9 mouse cellular contexts compared by ENCODE assay signal in genomic region chr6:86830738-86831500, GRCm38 (mm10). TPM values are rescaled to one million over a fixed set of nuclear protein-coding genes. Genes with fewer than 3 reads are reported as not detected.
DNase-seq lines count a peak whose midpoint lies in the region; ATAC-seq and TF ChIP-seq lines count a peak whose summit lies in the region.
"Had no signal": no experiment of that assay in that cellular context is flagged by ENCODE, and none has a peak within 500 bp of the region (broad histone marks: within the 10 kb centered on the region; RNA-seq: fewer than 3 reads in every experiment).

No protein-coding gene starts in this region.

- peak overlapping the region; percentile 98 for H3K27ac ChIP-seq in brown adipose tissue, adult 24 weeks (replicated peaks; ENCODE audit: low read depth, low read length)
- peak overlapping the region; percentile 55 for H3K27ac ChIP-seq in intestine, embryonic 14.5 days (ENCODE audit: low read depth)
- no peak overlapping the region for H3K27ac ChIP-seq in left cerebral cortex, adult 2 months
- H3K27ac ChIP-seq: limb, embryonic 12.5 days had no signal

- 50% methylated on average over 10 of the region's 10 CpGs for WGBS in intestine, embryonic 14.5 days

- no peaks in the 10 kb centered on the region for H3K27me3 ChIP-seq in intestine, embryonic 14.5 days (replicated peaks; ENCODE audit: control insufficient read depth, insufficient read depth, low read length)
- H3K27me3 ChIP-seq: limb, embryonic 12.5 days; Patski had no signal

- 0 out of 2 replicates have a peak, but pooled peaks have one; percentile 58 for ATAC-seq in intestine, embryonic 14.5 days (replicated peaks; ENCODE audit: low FRiP score, low TSS enrichment, low read depth)
- no peak for ATAC-seq in granulocyte monocyte progenitor cell, adult 5-6 weeks (replicated peaks; ENCODE audit: poor library complexity, severe bottlenecking)
- ATAC-seq: Patski had no signal

- intact Hi-C loops in left cerebral cortex, adult 2 months (cut with DNase I), result no loop called here

- no peaks in the 10 kb centered on the region for H3K9me3 ChIP-seq in intestine, embryonic 14.5 days (ENCODE audit: control insufficient read depth, low read length)
- H3K9me3 ChIP-seq: limb, embryonic 12.5 days had no signal

- DNase-seq in gastrocnemius, postnatal 25 days, result peak; percentile 63
- no peak for DNase-seq in intestine, embryonic 14.5 days (ENCODE audit: low spot score)
- peak; percentile 81 for DNase-seq in lung, postnatal 10 days
- DNase-seq in thymus, postnatal 25 days, result no peak
- no peak for DNase-seq in left cerebral cortex, adult 2 months (ENCODE audit: extremely low spot score in 1 of 2, low spot score in 2 of 2)

- no peak overlapping the region for H3K4me2 ChIP-seq in intestine, embryonic 14.5 days (ENCODE audit: low read length)
- H3K4me2 ChIP-seq: limb, embryonic 12.5 days had no signal

- no peaks in the 10 kb centered on the region for H3K36me3 ChIP-seq in intestine, embryonic 14.5 days (ENCODE audit: control insufficient read depth, insufficient read depth, low read length)
- H3K36me3 ChIP-seq: limb, embryonic 12.5 days had no signal

- no peak overlapping the region for H3K4me3 ChIP-seq in brown adipose tissue, adult 24 weeks (ENCODE audit: insufficient read depth, low read depth, low read length)
- no peak overlapping the region for H3K4me3 ChIP-seq in intestine, embryonic 14.5 days (ENCODE audit: low read depth, low read length)
- no peak overlapping the region for H3K4me3 ChIP-seq in left cerebral cortex, adult 2 months
- H3K4me3 ChIP-seq: limb, embryonic 12.5 days had no signal

- no peak overlapping the region for H3K9ac ChIP-seq in intestine, embryonic 14.5 days (ENCODE audit: low read length)
- H3K9ac ChIP-seq: limb, embryonic 12.5 days had no signal

- H3K4me1 ChIP-seq in brown adipose tissue, adult 24 weeks (ENCODE audit: control insufficient read depth, insufficient read depth, insufficient read length, low read length), result peaks cover 14% of the 10 kb centered on the region
- peaks cover 7% of the 10 kb centered on the region; the same call in 1 of the 2 replicates for H3K4me1 ChIP-seq in intestine, embryonic 14.5 days (replicated peaks; ENCODE audit: control insufficient read depth, insufficient read depth, low read length)
- H3K4me1 ChIP-seq: limb, embryonic 12.5 days had no signal

- TF ChIP-seq CTCF in left cerebral cortex, adult 2 months (IDR thresholded peaks at IDR 0.05), result no peak

RNA-seq across cellular contexts. Expression of gene Aak1, which starts 18.4 kb away (rescaled TPM):
- polyA plus RNA-seq in brown adipose tissue, adult 24 weeks (2012; ENCODE audit: insufficient read depth, insufficient read length, missing spikeins), result 6.9 and 13.2 TPM in 2 replicates
- 10 to 100 TPM; 33.1 to 33.3 TPM for total RNA-seq in gastrocnemius, postnatal 25 days (2021)
- 14.0 and 14.7 TPM in 2 replicates for polyA plus RNA-seq in intestine, embryonic 14.5 days (2014; fragmentation: Nextera tagmentation; extraction: Ambion mirVana)
- 28.2 and 40.2 TPM in 2 replicates for total RNA-seq in granulocyte monocyte progenitor cell, adult 5-6 weeks (2014; fragmentation: Nextera tagmentation)
- 6.5 and 6.7 TPM in 2 replicates for total RNA-seq in granulocyte monocyte progenitor cell, adult 5-6 weeks (2017)
- 100 to 1,000 TPM; 442 to 463 TPM for total RNA-seq in left cerebral cortex, adult 2 months (2021)

RNA-seq across cellular contexts. Expression of gene Anxa4, which starts 37.5 kb away (rescaled TPM):
- polyA plus RNA-seq in brown adipose tissue, adult 24 weeks (2012; ENCODE audit: insufficient read depth, insufficient read length, missing spikeins), result 42.5 and 51.3 TPM in 2 replicates
- total RNA-seq in gastrocnemius, postnatal 25 days (2021), result 10 to 100 TPM; 13.4 to 19.7 TPM
- 166 and 167 TPM in 2 replicates for polyA plus RNA-seq in intestine, embryonic 14.5 days (2014; fragmentation: Nextera tagmentation; extraction: Ambion mirVana)
- 11.9 and 16.4 TPM in 2 replicates for total RNA-seq in granulocyte monocyte progenitor cell, adult 5-6 weeks (2014; fragmentation: Nextera tagmentation)
- total RNA-seq in granulocyte monocyte progenitor cell, adult 5-6 weeks (2017), result 16.4 and 17.7 TPM in 2 replicates
- total RNA-seq in left cerebral cortex, adult 2 months (2021), result 1 to 10 TPM; 6.5 to 7.7 TPM

Comparison
In these comparisons a context has a peak if more than half of its experiments do, and no peak if none do; other contexts are left out.
1. DNase-seq: peak in gastrocnemius, postnatal 25 days (single experiment) and lung, postnatal 10 days (single experiment); none in intestine, embryonic 14.5 days (single experiment), thymus, postnatal 25 days (single experiment) and left cerebral cortex, adult 2 months (0 of 2).
2. RNA of gene Aak1, which starts 18.4 kb away (total RNA-seq): 442 to 463 TPM in left cerebral cortex, adult 2 months; 33.1 to 33.3 TPM in gastrocnemius, postnatal 25 days and 6.5 to 40.2 TPM in granulocyte monocyte progenitor cell, adult 5-6 weeks; every median in the first group is over 10 times any median in the second.